Mouse (Mus musculus): ENCODE measurements around the gene Numb. TPM values are rescaled to one million over a fixed set of nuclear protein-coding genes. Genes with fewer than 3 reads are reported as not detected.

Numb gene
- total RNA-seq, 2 experiments from 2014 or later: 38.0 TPM

Other genes starting within 250 kb of the Numb start
- 10 to 100 TPM; 67.9 to 73.2 TPM for gene Psen1, start 233.8 kb downstream of the Numb start, total RNA-seq (2021)
- gene Papln, start 158.3 kb downstream of the Numb start, total RNA-seq (2021): 1 to 10 TPM; 2.4 to 3.7 TPM
- 10 to 100 TPM; 15.7 to 16.9 TPM for gene Riox1, start 28.7 kb upstream of the Numb start, total RNA-seq (2021)
- gene Heatr4, start 62.9 kb upstream of the Numb start, total RNA-seq (2021): under 1 TPM in 1 of 2 experiments, not detected in 1; 0.10 TPM
- 10 to 100 TPM; 15.8 to 17.2 TPM for gene Acot2, start 65.9 kb upstream of the Numb start, total RNA-seq (2021)
- 10 to 100 TPM; 21.0 to 28.4 TPM for gene Acot1, start 87.6 kb upstream of the Numb start, total RNA-seq (2021)
- gene Acot4, start 116.4 kb upstream of the Numb start, total RNA-seq (2021): 1 to 10 TPM; 2.7 to 3.9 TPM
- gene Gm49366, start 117.0 kb upstream of the Numb start, total RNA-seq (2021): 1 to 10 TPM in 1 of 2 experiments, not detected in 1; 1.3 TPM
- 1 to 10 TPM; 3.1 to 3.4 TPM for gene Acot3, start 130.2 kb upstream of the Numb start, total RNA-seq (2021)
- gene Acot5, start 147.4 kb upstream of the Numb start, total RNA-seq (2021): 1 to 10 TPM; 6.0 to 6.5 TPM
- 1 to 10 TPM; 5.2 to 5.5 TPM for gene Acot6, start 178.7 kb upstream of the Numb start, total RNA-seq (2021)
- gene Dnal1, start 192.4 kb upstream of the Numb start, total RNA-seq (2021): 10 to 100 TPM; 96.6 to 97.1 TPM
- 1 to 10 TPM; 2.9 to 3.0 TPM for gene Pnma1, start 226.6 kb upstream of the Numb start, total RNA-seq (2021)

Data from layer of hippocampus, adult 18-20 months (tissue).